Mouse (Mus musculus): ENCODE data around the gene Apaf1. TPM values are rescaled to one million over a fixed set of nuclear protein-coding genes. Genes with fewer than 3 reads are reported as not detected.

Apaf1 gene
- total RNA-seq, 1 experiment from 2014 or later: 11.4 TPM

- DNase-seq: peak; percentile 52
Measured at GRCm38 (mm10) chr10:91081959-91082507, 537 bp downstream of the Apaf1 start.

- DNase-seq: no peak
Measured at GRCm38 (mm10) chr10:91080540-91080939, 2.0 kb downstream of the Apaf1 start.

- no peak for DNase-seq
Measured at GRCm38 (mm10) chr10:91076667-91077066, 5.9 kb downstream of the Apaf1 start.

- DNase-seq: peak; percentile 8
Measured at GRCm38 (mm10) chr10:91073345-91073744, 9.2 kb downstream of the Apaf1 start.

- DNase-seq: no peak
Measured at GRCm38 (mm10) chr10:91071768-91072167, 10.8 kb downstream of the Apaf1 start.

GRCm38 (mm10) chr10:91062355-91062754 is 20.2 kb downstream of the Apaf1 start:
- DNase-seq: no peak

- DNase-seq: peak; percentile 17
Measured at GRCm38 (mm10) chr10:91060742-91061141, 21.8 kb downstream of the Apaf1 start.

- no peak for DNase-seq
Measured at GRCm38 (mm10) chr10:91052734-91053133, 29.8 kb downstream of the Apaf1 start.

GRCm38 (mm10) chr10:91051156-91051555 is 31.4 kb downstream of the Apaf1 start:
- DNase-seq: no peak

- peak; percentile 9 for DNase-seq
Measured at GRCm38 (mm10) chr10:91049696-91050095, 32.9 kb downstream of the Apaf1 start.

- DNase-seq: peak; percentile 72
Measured at GRCm38 (mm10) chr10:91033942-91034341, 48.6 kb downstream of the Apaf1 start.

GRCm38 (mm10) chr10:91032399-91032798 is 50.2 kb downstream of the Apaf1 start:
- peak; percentile 85 for DNase-seq

GRCm38 (mm10) chr10:91031176-91031575 is 51.4 kb downstream of the Apaf1 start:
- DNase-seq: peak; percentile 22

GRCm38 (mm10) chr10:91029002-91029539 is 53.5 kb downstream of the Apaf1 start:
- DNase-seq: no peak

GRCm38 (mm10) chr10:91027964-91028363 is 54.6 kb downstream of the Apaf1 start:
- no peak for DNase-seq

- no peak for DNase-seq
Measured at GRCm38 (mm10) chr10:91027468-91027867, 55.1 kb downstream of the Apaf1 start.

GRCm38 (mm10) chr10:91005858-91006538 is 76.6 kb downstream of the Apaf1 start:
- no peak for DNase-seq

- DNase-seq: peak; percentile 5
Measured at GRCm38 (mm10) chr10:91001421-91001820, 81.1 kb downstream of the Apaf1 start.

GRCm38 (mm10) chr10:90999899-91000298 is 82.7 kb downstream of the Apaf1 start:
- no peak for DNase-seq

GRCm38 (mm10) chr10:90993869-90994268 is 88.7 kb downstream of the Apaf1 start:
- no peak for DNase-seq

GRCm38 (mm10) chr10:90992237-90992636 is 90.3 kb downstream of the Apaf1 start:
- no peak for DNase-seq

- DNase-seq: no peak
Measured at GRCm38 (mm10) chr10:90990340-90990739, 92.2 kb downstream of the Apaf1 start.

GRCm38 (mm10) chr10:90983046-90983445 is 99.5 kb downstream of the Apaf1 start:
- no peak for DNase-seq

- DNase-seq: no peak
Measured at GRCm38 (mm10) chr10:90981811-90982210, 100.8 kb downstream of the Apaf1 start.

Measured in adrenal gland, postnatal 14 days (tissue).